Mouse (Mus musculus) urinary bladder, postnatal 4 days (tissue): Measurements from ENCODE around the gene Upk1b.
"Not testable (repeated sequence)": the region's sequence is repeated elsewhere in the genome, so short reads cannot be mapped to it uniquely, and the experiment has no call there.

Source experiments
- DNase-seq, 2 experiments: peaks; one replicate each; pipeline ENCODE4 v3.0.0; 2021 to 2022; ENCODE audit warnings: low spot score in 2 of 2

Gene Upk1b

DNA sequence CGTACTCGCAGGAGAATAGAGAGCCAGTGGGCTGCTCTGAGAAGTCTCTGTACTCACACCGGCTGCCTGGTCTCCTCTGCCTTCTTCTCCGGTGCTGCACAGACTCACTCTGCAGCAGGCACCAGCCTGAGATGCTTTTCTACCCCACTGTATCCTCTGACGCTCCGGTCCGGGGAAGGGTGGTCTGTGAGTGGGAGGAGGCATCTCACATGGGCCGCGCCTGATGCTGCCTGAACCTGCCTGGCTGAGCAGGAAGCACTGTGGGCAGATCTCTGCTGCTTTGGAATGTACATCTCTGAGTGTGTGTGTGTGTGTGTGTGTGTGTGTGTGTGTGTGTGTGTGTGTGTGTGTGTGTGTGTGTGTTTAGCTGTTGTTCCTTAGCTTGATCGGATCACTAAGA, at the start of gene Upk1b:
Upk1b (minus strand) TSS at position 238 of the 400 bp plus-strand sequence.
- DNase-seq: peak in 1 of 2 experiments; percentile 69

DNA sequence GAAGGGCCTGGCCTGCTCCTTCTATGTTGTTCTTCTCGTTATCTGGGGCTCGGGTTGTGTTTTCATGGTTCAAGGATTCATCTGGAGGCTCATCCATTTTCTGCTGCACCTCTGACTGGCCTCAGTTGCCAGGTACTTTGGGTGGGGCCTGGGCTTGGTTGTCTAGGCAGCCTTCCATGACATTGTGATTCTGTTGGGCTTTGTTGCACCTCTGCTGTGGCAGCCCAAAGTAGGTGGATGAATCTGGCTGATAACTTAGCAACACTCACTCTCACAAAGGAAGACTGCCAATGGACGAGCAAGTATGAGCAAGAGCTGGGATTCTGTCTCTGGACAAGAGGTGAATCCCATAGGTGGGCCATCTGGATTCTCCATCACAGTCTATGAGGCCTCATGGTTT, 28.5 kb upstream of the Upk1b start, which contains the start of gene 4930435E12Rik:
4930435E12Rik (minus strand) TSS at position 101 of the 400 bp plus-strand sequence.
- DNase-seq: no peak

DNA sequence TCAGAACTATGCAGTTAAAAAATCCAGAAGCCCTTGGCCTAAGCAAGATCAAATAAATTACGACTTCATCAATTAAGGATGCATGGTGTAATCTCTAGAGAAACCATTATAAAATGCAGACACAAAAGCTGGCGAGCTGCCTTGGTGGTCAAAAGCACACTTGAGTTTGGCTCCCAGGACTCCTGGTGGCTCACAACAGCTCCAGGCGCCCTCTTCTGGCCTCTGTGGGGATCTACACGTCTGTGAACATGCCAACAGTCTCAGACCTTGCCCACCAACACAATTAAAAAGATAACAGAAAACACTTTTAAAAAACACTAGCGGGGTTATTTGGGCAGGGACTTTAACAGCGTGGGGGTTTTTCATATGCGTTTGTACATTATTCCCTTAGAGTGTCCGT, 12.4 kb upstream of the Upk1b start:
- DNase-seq: peak; percentile 60 to 79

DNA sequence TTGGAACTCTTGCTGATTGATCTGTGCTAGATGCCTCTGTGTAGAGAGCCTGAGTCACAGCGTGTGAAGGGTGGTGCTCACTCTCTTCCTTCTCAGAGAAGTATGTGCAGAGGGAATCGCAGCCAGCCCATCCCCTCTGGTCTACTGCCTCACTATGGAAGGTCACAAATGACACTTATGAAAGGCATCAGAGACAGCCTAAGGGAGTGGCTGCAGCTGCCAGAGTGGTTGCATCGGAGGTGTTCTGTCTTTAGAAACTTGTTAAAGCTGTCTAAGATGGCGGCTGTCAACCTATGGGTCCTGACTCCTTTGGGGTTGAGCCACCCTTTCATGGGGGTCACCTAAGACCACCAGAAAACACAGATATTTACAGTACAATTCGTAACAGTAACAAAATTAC, 10.1 kb upstream of the Upk1b start:
- DNase-seq: no peak

DNA sequence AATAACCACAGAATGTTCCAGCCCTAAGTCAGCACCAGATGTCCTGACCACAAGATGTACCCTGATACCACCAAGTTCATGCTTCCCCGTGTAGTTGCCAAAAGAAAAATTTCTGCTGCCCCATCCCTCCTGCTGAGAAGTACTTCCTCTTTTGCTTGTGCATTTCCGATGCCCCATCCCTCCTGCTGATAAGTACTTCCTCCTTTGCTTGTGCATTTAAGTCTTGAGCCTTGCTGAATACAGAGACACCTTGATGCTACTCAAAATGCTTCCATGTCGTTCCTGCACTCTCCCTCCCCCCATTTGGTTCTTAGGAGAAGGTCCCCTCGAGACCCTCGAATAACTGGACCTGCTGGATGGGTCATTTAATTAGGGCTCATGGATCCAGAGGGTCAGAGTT, 7.7 kb upstream of the Upk1b start:
- DNase-seq: not testable (repeated sequence)

DNA sequence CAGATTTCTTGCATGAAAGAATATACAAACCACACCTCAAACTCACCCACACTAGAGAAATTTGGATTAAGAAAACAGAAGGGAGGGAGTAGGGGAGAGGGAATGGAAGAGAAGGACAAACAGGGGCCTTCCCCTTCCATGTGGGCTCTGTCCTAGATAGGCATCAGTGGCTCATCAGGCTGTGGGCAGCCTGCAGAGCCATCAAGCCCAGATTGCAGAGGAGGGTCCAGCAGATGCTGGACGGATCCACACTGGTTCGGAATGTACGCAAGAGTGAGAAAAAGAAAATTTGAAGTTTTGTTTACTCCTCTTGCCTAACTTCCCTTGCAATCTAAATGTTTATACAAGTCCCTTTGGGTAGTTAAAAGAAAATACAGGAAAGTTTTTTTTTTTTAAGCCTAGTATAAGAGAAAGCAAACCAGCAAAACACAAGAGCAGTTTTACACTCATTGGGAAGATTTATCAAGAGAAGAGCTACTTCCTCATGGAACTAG, 1.1 kb downstream of the Upk1b start:
- no peak for DNase-seq

DNA sequence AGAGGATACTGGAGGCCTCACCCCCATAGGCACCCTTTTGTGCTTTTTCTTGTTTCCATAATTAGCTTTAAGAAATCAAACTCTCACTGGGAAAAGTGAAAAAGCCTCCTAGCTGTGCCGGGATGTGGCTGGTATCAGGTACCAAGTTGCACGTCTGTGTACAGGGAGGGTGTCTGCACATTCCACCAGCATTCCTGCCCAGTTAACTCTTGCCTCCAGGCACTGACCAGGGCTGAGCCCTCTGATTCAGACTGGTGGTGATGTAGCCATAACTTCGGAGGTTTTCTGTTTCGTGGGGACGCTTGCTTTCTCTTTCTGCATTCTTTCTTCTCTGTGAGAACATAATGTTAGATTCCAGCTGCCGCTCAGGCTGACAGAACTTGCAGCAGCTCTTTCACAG, 7.0 kb downstream of the Upk1b start:
- no peak for DNase-seq

DNA sequence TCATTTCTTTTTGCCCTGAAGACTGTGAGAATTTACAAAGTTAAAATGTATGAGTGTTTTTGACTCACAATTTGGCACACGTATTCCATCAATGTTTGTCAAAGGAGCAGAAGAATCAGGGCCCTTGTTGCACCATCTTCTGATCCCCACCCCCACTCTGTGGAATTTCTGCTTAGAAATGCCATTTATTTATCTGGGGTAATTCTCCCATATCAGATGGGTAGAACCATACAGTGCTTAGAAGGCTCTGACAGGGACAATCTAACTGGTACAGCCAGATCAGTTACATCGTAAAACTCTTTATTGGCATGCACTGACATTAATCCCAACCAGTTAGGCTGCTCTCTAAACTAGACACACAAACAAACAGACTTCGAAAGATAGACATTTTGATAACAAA, 10.2 kb downstream of the Upk1b start:
- DNase-seq: no peak

DNA sequence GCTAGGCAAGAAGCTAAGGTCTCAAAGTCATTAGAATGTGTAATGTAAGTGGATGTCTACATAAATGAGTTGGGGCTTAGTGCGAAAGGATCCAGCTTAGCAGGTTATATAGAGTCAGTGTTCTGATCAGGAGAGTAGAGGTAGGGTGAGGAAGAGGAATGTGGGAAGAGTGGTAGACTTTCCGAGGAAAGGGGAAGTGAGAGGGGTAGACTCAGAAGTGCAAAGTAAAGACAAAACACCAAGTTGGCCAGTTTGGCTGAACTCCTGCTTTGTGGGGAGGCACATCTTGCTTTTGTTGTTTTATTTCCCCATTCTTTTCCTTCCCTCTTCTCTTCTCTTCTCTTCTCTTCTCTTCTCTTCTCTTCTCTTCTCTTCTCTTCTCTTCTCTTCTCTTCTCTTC, 11.1 kb downstream of the Upk1b start:
- DNase-seq: no peak

DNA sequence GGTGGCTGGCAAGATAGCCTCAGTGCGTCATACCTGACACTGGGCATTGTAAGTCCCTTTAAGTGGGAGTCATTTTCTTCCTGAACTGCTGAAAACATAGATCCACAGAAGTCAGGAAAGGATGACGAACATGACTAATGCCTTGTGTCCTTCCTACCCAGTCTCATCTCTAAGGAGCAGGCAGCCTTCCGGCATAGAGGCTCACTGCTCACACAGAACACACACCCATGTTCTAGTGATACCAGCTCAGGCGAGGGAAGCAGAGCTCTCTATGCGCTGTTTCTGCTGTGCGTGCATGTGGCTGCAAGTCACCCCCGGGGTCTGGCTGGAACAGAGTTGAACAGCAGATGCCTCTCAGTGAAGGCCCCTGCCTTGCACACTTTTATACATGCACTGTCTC, 14.8 kb downstream of the Upk1b start:
- no peak for DNase-seq

DNA sequence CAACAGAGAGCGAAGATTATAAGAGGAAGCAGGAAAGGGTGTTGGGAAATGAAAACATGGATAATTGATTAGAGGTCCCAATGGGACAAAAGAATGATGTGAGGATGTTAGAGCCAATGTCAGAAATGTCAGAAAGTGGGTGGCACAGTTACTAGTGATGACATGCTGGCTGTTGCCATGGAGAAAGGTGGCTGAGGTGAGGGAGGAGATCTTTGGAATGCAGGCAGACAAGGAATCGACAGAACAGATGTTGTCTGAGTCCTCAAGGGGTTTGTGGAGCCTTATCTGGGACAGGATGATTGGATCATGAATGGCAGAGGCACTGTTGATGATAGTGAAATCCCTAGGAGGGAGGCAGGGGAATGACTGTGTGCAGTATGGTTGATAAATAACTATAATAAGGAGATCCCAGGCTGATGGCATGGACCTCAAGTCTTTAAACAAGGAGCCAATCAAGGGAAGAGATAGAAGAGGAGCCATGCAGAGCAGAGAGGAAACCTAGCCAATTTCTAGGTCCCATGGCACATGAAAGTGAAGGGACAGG, 17.5 kb downstream of the Upk1b start:
- DNase-seq: no peak

DNA sequence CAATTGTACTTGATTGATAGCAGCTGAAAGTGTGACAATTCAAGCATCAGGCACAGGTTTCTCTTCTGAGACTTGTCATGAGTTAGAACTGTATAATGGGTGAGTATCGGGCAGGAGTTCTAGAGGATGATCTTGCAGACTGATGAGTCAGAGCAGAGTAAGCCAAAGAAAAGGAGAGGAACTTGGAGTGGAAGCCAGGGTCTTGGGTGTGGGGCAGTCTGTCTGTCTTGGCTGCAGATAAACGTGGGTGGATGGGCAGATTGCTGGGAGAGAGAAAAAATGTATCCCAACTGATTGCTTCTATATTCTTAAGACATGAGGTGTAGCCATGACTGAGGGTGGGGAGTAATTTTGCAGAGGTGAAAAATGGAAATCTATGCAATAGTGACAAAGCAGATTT, 18.2 kb downstream of the Upk1b start:
- no peak for DNase-seq

DNA sequence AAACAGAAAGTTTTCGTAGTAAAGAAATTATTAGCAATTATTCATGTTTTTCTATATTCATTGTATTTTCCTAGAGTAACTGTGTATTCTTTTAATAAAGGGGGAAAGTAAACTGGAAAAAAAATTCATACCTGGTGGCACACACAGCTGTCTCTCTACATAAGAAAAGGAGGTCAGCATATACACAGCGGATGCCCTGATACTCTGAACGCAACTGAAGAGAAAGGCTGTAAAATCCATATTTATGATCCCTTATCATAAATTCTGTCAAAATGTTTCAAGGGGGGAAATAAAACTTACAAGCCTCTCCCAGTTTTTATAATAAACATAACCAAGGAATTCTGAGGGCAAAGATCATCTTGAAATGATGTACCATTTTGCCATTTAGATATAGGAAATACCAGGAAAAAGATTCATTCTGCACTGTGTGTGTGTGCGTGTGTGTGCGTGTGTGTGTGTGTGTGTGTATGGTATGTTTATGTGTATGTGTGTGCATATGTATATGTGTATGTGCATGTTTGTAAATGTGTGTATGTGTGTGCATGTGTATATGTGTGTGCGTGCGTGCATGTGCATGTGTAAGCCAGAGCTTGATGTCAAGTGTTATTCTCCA, 19.1 kb downstream of the Upk1b start:
- DNase-seq: no peak

DNA sequence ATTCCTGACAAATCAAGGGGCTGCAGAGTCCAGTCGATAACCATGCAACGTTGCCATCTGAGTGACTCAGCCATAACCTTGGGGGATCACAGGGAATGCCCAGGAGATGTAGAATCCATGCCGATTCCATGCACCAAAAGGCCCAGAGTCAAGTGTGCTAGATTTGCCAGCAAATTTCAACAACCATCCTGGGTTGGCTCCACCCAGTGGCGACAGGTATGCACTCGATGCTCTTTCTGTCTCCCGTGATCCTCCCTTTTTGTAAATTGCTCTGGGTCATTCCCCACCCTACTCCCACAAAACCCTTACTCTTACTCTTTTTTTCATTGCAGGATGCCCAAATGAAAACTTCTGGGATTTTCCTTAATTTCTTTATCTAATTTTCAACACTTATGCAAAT, 23.8 kb downstream of the Upk1b start:
- DNase-seq: no peak

DNA sequence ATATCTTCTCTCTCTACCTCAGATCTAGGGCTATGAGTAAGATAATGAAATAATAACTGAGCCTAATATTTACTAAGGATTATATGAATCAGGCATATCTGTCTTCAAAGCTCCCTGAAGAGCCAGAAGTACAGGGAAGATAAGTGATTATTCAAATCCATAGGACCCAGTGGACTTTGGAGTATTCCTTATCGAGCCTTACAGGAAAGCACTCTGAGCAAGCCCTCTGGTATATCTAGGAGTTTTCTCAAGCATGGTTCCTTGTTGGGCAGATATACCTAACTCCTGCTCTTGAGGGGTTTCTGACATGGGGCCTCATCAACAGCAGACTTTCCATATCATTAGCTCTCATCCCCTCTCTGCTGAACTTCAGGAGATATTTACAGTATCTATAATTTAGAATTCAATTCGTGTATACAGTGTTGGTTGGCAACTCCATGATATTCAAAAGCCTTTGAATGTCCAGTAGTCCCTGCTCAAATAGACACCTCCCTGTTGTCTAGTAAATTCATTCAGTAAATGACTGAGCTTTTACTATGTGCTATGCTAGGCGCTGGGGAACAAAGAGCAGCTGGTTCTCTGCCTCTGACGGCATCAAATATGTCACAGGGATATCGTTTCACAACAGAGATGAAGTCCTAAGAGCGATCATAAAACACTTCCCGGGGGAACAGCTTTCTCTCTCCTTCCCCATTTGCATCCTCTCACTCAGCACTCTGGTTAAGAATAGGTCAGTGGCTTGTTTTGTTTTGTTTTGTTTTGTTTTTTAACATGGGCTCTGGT, 25.0 kb downstream of the Upk1b start:
- no peak for DNase-seq

DNA sequence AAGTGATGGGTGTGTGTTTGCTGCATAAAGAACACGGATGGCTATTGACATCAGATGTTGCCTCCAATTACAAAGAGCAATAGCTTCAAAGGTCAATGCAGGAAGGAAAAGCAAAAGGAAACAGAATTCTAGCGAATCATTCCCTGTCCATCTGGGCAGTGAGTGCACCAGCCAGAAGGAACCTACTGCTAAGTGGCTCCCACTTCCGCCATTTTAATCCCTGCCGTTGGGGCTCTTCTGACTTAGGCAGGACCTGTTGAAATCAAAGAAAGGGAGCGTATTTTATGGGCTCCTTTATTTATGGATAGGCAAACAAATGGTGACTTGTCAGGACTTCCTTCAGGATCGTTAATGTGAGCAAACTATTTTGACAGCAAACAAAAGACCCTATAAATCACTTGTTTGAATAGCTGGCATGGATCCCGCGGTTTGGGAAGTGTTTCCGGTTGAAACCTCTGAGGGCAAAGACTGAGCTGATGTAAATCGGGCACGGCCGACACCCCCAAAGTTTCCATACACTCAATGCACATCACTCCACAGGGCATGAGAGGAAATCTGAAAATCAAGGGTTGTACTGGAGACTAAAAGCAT, 27.1 kb downstream of the Upk1b start:
- no peak for DNase-seq

DNA sequence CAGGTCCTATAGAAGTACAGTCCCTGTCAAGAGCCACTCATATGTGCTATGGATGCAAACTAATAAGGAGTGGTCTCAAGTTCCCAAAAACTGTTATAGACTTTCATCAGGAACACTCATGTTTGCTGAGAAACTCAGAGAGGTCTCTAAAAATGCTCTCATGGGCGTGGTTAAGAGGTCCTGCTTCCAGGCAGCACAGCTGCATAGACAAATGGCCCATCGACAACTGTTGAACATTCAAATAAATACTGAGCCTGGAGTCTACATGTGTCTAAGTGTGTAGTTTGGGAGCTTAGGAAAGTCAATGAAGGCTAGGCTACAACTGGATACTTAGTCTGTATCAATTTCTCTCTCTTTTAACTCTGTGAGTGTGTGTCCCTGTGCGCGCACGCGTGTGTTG, 29.0 kb downstream of the Upk1b start:
- no peak for DNase-seq

DNA sequence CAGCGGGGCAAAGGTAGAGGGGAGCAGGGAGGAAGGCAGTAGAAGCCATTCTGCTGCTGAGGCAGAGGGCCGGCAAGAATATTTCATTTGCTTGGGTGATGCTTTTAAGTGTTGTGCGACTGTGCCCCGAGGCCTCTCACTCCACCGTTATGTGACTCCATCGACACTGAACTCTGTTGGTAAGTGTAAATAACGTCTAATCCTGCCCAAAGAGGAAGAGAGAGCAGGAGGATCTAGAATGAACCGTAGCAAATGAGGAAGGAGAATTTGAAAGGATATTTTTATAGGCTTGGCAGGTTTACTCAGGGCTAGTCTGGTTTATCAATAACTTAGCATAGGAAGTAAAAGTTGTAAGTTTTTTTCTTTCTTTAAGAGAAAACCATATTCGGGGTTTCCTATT, 30.6 kb downstream of the Upk1b start:
- DNase-seq: no peak

DNA sequence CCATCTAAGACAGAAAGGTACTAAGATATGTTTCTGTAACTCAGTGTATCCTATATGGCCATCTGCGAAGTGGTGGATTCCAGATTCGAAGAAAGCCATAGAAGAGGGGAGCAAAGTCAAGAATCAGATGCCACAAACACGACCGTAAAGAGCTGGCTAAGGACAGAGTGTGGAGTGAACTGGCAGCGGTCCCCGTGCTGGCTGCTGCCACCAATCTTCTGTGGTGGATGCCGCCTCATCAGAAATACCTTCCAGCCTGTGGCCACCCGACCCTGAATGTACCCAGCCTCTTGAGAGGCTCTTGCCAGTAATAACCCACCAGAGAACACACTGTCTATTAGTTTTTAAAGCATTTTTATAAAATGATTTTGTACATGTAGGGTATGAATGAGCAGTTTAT, 31.7 kb downstream of the Upk1b start:
- no peak for DNase-seq

DNA sequence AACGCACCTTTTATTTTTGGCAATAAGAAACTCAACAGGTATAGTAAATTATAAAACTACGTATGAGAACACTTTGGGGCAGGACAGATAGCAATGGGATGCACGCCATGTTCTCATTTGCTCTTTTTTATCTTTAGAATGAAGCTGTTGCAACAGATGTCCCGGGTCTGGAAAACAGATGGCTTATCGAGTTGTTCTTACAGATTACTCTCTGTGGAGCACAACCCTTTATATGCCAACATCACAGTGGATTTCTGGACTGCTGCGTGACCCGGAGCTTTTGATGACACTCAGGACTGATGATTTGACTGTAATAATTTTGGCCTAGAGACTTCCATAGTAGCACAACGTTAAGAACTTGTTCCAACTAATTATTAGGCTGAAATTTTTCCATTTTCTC, 32.4 kb downstream of the Upk1b start:
- DNase-seq: no peak

DNA sequence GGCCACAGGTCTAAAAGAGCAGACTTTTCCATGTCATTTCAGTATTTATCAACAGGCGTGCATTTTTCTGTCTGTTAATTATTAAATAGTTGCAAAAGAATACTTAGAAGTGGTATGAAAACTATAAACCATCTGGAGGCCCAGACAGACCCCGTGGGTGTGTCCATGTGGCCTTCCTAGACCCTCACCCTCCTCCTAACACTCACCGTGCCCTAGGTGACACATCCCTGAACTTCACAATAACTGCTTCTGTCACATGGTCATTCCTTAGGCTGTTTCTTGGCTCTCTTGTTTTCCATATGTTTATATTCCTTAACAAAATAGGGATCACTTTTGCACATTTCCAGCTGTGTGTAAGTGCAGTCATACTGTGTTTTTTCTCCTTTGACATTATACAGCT, 33.5 kb downstream of the Upk1b start:
- no peak for DNase-seq

DNA sequence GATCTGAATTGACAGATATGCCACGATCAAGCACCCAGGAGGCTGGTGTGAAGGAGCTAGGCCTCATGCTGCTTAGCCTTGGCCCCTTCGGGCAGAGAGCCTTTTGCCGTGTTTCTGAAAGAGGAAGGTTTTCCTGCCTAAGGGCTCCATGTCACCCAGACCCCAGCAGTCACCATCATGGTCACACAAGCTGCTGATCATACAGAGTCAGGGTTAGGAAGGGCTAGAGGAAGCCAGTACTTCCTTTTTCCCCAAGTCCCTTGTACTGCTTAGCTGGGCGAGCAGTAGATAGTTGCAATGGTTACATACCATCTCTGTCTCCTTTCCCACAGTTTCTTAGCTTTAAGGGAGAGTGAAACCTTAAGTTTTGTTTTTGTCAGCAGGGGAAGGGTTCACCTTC, 36.6 kb downstream of the Upk1b start:
- no peak for DNase-seq

DNA sequence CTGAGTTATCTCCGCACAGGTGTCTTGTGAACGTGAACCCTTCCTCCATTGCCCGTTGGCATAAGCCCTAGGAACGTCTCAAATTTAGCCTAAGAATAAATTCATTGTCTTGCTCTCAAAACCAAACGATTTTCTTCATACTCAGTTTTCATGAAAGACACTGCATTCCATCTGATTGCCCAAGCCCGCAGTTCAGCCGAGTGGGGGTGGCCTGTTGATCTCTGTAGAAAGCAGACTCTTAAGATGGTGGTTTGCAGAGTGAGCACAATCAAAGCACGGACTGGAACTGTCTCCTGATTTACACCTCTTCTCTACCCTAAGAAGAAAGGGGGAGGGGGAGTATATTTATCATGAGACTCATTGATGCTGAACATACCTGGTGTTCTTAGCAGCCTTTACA, 37.7 kb downstream of the Upk1b start:
- no peak for DNase-seq
